Mouse (Mus musculus) right cerebral cortex, adult 2 months (tissue): ENCODE measurements around the gene Acvr1c.

Source experiments
- DNase-seq, 2 experiments: peaks; one replicate each; pipeline ENCODE4 v3.0.0; 2021 to 2022; ENCODE audit warnings: low spot score in 2 of 2

Acvr1c gene

DNA sequence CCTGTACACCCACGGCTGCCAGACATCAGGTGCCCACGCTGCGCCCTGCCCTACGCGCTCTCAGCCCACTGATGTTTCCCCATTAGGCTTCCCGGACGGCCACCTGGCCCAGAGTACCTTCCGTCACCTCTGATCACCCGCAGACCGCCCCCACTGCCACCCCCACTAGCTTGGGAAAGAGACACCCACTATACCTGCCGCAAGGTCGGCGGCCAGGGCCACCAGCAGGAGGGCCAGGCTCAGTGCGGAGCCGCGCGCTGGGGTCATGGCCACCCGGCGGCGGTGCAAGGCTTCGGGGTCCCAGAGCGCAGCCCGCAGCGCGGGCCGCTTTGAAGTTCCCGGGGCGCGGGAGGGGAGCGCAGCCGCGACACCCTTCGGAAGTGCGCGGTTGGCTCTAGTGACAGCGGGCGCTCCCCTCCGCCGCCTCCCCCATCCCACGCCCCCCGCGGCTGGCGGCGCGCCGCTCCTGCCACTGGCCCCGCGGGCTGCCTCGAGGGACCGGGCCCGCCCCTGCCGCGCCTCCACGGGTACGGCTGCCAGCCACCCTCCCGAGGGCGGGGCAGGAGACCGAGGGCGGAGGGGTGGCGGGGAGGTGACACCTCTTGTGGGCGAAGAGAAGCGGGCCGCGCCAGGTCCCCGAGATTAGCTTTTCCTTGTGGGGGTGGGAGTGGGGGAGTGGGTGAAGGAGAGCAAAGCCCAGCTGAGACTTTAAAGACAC lies at the start of gene Acvr1c:
TSS of gene Acvr1c (minus strand) at position 482 of the 718 bp plus-strand sequence.
- peak; percentile 34 to 52 for DNase-seq

DNA sequence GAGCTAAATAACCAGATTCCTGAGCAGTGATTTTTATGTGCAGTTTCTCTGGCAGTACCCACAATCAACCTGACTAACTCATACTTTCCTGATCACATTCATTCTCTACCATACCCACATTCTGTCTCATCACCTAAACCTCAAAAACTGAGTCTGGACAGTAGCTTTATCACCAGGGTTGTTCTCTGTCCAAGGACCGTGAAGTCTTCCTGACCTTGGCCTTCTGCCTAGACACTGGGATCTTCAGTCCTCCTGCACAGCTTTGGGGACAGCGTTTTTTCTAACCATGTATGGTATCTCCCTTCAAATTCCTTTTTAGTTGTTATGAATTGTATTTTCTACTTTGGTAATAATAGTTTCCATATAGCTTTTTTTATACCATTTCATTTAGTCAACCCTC lies 45.8 kb upstream of the Acvr1c start:
- DNase-seq: no peak

DNA sequence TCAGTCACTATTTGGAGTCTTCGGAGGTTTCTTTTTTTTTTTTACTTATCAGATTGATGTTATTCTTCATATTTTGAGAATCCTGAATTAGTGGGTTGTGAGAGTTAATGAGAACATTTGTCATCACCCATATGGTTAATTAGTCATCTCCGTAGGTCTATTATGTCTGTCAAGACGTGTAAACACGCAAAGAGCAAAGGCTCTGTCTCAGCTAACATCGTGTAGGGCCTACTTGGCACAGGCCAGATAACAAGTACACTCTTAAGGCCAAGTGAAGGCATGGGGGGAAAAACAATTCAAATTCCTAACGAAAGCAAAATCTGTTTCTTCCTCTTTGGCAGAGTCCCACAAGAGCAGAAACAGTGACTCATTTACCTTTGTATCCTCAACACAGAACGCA lies 30.9 kb upstream of the Acvr1c start:
- no peak for DNase-seq

DNA sequence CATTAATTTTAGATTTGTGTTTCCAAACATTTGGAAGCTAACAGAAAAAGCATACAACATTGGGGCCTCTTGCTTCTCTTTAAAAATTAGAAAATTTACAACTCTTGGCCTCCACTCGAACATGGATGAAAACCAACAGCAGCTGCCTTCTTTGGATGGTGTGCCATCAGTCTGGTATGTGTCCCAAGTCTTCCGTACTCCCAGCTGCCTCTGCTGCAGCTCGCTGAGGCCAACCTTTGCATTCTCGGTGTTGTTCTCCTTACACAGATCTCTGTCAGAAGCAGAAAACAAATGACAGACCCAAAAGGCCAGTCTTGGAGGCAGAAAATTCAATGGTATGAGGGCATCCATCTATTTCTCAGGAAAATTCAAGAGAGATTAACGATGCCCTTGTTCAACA lies 22.3 kb upstream of the Acvr1c start:
- no peak for DNase-seq

DNA sequence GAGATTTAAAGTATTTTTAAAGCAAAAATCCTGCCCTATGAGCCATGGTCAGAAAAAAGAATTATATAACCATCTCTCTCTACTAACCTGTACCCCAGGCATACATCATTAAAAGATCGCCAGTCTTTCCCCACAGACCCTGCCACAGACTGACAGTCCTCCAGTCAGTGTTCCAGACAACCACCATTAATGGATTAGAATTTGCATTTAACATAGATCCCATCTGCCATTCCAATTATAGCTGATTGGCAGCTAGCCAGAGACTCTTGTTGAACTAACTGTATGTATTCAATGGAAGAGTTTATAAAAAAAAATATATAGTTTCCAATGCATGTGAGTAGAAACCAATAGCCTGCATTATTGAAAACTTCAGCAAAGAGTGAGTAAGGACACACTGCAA lies 21.8 kb upstream of the Acvr1c start:
- peak in 1 of 2 experiments; percentile 16 for DNase-seq

DNA sequence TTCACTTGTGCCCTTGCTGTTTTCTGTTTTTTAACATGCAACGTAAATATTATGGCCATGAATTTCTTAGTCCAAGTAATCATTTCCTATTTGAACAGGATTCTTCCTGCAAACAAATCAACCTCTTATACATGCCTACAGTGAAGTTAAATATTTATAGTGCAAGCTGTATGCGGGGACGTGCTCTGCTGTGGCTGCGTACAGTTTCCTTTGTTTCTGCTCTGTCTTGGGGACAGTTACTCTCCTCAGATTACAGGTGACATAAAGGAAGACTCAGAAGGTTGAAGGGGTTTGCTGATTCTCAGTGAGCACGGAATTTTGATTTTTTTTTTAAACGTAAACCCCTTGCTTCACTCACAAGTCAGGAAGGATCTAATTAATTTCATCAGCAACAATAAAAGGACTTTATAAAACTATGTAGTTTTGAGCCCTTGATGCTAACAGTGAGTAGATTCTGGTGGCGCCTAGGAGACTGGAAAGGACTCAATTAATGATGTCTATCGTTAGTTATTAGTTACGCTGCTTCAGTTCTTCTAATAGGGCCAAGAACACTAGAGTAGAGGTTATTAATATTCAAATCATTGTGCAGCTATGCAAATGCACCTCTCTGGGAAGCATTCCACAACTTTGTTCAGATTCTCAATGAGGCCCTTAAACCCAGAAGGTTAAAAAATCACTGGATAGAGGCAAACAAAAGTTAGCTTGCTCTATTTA lies 19.9 kb upstream of the Acvr1c start:
- no peak for DNase-seq

DNA sequence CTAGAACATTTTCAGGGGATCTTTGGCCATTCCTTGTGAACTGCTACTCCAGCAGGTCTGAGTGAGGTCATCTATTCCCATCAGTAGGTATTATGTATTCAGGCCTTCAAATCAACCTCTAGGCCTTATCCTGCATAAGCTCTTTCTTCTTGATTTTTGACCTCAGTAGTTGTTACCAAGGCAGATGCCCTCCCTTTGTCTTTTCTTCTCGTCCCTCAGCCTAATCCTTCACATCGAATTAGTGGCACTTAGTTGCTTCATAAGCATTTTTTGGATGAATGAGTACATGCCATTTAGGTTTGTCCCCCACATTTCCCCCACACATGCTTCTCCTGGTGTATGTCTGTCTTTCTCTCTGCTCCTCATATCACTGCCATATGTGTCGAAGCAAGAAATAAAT lies 8.5 kb upstream of the Acvr1c start:
- no peak for DNase-seq

DNA sequence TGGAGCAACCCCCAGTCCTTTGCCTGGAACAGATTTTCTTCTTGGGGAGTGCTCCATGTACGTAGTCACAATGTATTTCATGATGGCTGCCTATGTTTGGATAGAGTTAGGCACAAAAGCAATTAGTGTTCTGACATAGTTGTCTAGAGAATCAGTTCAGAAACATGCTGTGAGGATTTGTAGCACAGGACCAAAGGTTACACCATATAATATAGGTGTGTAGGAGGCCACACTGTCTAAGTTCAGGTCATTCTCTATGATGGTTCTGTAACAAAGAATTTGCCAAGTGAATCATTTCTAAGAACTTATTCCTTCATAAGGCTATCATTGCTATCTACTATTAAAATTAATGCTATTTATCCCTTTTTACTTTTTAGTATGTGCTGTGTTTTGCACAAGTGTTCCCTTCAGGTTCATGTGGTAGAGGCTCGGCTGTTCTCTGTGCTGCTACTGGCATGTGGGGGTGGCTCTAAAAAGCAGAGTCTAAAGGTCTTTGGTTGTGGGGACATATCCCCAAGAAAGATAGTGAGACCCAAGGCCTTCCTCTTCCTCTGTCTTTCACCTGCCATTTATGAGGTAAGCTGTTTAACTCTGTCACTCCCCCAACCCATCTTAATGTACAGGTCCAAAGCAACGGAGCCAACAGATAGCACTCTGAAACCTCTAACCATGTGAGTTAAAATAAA lies 3.8 kb upstream of the Acvr1c start:
- no peak for DNase-seq

DNA sequence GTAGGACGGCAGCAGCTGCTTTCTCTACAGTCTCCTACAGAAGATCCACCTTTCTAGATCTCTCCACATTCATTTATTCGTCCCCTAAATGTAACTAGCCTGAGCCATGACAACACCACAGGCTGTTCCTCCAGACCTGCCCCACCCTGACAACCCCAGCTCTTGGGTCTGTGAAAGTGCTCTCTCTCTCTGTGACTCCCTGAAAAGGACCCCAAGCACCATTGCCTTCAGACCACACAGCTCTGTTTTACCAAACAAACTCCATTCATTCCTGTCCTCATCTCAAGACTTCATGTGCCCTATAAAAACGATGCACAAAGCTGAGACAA lies 401 bp upstream of the Acvr1c start:
- no peak for DNase-seq

DNA sequence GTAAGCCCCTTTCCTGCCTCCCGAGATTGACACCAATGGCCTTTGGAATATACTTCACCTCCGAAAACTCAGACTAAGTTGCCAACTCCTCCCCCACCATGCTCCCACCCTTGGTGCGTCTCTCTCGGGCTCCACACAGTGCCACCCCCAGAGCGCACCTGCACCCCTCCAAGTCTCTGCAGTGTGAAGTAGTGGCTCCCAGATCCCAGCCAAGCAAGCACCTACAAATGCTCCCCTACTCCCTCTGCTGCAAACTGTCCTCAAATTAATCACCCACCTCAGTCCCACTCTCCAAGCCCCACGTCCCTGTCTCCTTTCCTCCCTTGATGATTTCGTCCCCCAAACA lies 654 bp downstream of the Acvr1c start:
- DNase-seq: peak in 1 of 2 experiments; percentile 24

DNA sequence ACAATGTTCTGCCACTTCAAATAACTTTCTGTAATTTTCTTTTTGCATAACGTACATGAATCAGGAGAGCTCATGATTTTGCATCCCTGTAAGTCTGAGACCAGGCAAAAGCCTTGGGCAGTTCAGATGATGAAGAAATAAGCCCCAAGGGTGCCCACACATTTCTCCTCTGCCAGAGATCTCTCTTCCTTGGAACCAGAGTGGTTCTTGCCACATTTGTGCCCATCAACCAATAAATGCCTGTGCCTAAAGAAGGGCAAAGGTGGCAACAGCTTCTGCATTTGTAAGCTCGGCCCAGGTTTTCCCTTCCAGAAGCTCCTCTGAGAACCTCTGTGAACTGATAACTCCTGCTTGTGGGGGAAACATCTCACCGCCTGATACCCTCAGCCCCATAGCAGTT lies 3.3 kb downstream of the Acvr1c start:
- no peak for DNase-seq

DNA sequence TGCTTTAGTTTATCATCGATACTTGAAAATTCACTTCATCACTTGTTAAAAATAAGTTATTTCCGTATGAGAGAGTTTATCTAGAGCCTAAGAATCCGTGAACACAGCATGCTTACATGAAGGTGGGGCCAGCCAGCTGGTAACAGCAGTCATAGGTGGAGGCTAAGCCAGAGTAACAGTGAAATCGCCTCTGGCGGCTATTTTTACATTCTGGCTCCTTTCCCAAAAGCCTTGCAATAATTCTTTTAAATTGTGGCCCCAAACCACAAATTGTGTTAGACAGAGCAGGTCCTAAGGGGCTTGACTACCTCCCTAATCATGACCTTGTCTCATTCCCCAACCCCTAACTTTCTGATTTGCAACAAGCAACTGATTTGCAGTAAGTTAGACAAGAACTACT lies 4.8 kb downstream of the Acvr1c start:
- DNase-seq: no peak

DNA sequence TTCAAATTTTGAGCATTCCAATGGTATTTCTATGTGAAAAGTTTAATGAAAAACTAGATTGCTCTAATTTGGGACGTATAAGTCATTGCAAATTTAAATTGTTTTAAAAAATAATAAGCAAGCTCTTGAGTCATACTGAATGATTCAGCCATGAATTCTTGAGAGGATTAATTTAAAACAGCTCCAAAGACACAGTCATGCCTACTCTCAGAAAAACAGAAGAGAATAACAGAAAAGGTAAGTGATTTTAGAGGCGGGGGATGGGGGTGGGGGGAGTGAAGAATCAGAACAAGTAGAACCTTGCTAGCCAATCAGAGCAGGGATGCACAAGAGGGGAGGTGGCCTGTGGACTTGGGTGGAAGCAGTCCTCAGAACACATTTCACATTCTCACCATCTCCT lies 7.0 kb downstream of the Acvr1c start:
- no peak for DNase-seq

DNA sequence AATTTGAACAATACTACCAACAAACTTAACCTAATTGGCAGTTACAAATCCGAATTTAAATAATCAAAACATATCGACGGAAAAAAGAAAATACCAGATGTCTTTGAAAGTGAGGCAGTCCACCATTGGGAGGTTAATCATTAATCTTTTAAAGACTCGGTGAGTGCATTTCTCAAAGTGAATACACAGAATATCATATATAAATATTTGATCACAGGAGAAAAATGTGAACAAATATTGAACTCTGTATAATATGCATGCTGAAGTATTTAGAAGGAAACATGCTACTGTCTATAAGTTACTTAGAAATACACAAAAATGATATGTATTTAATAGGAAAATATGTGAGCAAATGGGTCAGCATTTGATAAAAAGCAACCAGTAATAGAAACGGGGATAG lies 21.0 kb downstream of the Acvr1c start:
- DNase-seq: no peak

DNA sequence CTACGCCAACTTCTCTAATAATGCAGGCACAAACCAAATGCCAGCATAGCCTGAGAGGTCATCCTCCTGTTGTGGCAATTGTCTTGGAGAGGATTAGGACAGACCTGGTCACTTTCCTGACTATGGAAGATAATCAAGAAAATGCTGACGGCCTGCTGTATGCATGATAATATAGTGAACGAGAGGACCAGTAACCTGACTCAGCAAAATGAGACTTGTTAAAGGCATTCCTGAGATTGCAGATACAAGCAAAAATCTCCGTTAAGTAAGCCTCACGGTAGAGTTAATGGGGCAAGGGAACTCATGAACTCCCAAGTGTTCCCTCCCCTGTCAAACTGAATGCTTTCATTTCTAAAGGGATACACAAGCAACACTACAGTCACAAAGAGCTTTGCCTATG lies 28.1 kb downstream of the Acvr1c start:
- no peak for DNase-seq

DNA sequence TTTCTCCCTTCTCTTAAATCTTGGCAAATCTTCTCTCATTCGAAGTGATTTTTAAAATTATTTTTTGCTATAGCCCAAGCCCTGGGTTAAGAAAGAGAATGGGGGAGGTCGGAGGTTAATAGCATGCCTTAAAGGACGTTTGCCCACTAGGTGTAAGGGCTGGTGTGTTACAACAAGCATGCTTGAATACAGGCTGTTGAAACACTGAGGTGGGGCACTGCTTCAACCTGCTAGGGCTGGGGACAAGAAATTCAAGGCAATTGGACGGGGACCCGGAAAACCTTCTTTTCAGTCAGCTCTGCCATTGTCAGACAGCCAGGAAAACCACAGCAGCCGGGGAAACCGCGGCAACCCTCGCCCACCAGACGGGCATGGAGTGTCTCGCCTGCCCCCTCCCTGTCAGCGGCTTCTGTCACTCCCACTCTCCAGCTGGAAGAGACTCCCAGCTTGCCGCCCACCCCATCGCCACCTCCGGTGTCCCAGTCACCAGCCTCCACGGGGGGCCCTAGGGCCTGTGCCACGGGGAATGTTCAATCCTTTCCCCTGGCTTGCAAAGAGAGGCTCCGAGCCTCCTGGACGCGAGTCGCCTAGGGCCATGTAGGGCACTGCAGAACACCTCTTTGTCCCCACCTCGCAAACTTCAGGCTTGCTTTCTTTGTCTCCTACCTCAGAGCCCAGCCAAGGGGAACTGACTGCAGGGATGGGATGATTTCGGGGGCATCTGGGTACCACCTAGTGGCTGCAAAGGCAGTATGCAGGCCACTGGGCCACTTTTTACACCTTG lies 33.4 kb downstream of the Acvr1c start:
- peak; percentile 69 to 70 for DNase-seq

DNA sequence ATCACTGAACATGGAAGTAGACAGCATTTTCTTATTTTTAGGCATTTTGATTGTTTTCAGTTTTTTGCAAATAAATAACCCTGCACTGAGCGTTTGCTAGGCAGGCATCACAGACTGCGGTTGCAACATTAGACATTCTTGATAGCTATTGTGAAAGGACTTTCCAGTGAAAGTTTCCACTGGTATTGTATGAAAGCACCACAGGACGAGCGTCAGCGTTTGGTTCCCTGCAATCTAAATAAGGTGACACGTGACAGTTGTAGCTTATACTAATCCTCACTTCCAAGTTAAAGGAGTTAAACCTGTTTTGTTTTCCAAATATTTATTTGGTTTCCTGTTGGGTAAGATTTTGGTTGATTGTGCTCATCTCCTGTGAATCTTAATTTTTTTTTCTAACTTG lies 34.4 kb downstream of the Acvr1c start:
- no peak for DNase-seq

DNA sequence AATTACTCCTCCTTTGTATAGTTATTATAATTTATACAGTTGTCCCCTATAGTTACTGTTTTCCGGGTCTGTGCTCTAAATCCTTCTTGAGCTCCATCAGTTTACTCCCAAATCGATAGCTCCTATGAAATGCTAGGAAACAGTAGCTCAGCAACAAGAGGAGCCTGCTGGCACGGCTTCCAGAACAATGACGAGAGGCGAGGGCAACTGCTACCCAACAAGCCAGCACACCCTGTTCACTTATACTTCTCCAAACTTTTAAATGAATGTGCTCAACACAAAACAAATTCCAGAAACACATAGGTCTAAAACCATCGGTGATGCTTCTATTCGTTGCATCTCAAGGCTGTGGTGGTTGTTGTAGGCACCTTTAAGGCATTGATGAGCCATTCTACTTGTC lies 41.5 kb downstream of the Acvr1c start:
- no peak for DNase-seq

DNA sequence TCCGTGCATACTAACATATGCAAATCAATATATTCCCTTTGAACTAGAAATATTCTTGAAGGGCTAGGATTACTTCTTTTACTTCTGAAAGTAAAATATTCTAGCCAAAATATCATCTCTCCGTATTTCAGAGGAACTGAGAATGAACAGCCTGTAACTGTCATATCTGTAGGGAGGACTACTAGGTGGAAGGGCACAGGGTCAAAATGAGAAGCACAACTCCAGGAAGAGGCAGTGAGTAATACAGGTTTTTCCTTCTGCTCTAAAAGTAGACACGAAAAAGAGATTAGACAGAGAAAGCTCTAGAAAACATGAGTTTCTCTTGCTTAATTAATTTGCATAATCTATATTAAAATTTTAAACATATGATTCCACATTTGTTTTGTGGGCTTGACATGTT lies 48.0 kb downstream of the Acvr1c start:
- no peak for DNase-seq

DNA sequence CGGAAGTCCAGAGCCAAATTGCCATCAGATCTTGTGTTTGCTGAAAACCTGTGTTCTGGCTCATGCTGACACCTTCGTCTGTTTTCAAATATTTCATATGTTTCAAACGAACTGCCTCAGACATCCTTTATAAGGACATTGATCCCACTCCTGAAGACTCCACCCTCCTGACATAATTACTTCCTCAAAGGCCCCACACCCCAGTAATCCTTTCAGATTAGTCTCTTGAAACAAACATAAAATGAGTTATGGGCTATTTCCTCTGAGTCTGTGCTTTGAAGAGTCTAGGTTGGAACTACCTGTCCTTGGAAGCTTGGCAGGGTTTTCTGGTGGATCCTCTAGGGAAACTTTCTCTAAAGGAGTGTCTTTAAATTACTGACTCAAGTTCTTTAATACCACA lies 53.2 kb downstream of the Acvr1c start:
- DNase-seq: no peak

DNA sequence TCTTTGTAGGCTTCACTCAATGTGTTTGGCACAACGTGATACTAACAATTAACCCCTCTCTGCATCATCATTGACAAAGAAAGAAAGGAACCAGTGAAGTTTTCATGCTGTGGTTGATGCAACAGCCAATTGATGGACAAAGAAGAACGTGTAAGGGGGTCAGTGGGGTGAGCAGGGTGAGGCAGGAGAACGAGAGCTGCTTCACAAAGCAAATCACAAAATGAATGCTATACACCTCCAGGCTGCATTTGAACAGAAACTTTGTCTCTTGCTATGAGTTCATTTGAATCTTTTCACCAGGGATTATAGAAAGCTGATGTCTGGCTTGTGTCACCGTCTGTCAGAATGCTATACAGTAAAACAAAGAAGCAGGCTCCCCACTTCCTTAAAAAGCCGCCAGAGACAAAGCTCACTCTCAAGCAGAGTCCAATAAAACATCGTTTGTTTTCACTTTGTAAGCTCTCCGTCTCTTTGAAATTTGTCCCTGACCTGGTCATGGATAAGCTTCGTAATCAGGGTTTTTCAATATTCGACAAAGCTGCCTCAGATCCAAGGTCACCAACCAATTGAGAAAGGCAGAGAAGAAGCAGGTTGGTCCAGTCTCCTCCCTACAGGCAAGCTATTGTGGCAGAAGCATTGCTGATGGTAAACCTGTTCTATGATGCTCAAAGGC lies 67.8 kb downstream of the Acvr1c start:
- DNase-seq: no peak

DNA sequence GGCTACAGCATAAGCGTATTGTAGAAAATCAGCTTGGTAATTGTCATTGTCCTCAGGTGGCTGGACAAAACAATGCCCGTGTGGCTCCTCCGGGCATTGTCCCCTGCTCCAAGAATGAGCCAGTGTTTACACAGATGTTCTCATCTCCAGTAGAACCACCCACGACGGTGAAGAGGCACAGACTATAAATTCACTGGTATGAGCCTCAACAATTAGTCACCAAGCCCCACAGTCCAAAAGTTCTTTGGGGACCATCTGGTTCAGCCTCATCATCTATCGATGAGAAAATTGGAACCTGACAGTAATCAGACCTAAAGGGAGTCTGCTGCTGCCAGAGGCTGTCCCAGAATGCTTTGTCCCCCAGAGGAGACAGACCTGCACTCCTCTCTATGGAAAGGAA lies 68.4 kb downstream of the Acvr1c start:
- peak; percentile 15 to 21 for DNase-seq
